9 mouse cellular contexts compared by ENCODE assay signal in genomic region chr1:104769250-104769607, GRCm38 (mm10). TPM values are rescaled to one million over a fixed set of nuclear protein-coding genes. Genes with fewer than 3 reads are reported as not detected.
DNase-seq lines count a peak whose midpoint lies in the region; ATAC-seq lines count a peak whose summit lies in the region.
"Had no signal": no experiment of that assay in that cellular context is flagged by ENCODE, and none has a peak within 500 bp of the region (broad histone marks: within the 10 kb centered on the region; RNA-seq: fewer than 3 reads in every experiment).

No protein-coding gene starts in this region.

- peaks cover 9% of the 10 kb centered on the region; the same call in 1 of the 2 replicates for H3K27me3 ChIP-seq in heart, embryonic 10.5 days (ENCODE audit: insufficient read depth, poor library complexity, severe bottlenecking)
- peaks cover 17% of the 10 kb centered on the region; the same call in 1 of the 2 replicates for H3K27me3 ChIP-seq in forebrain, embryonic 12.5 days
- peaks cover 24% of the 10 kb centered on the region for H3K27me3 ChIP-seq in neural tube, embryonic 13.5 days

- DNase-seq in heart, embryonic 10.5 days (ENCODE audit: low spot score) = peak; percentile 75
- DNase-seq in heart, adult 8-10 months (ENCODE audit: low spot score) = no peak
- DNase-seq in brain, adult 2 months (ENCODE audit: low read depth, low spot score) = peak; percentile 82
- peak; percentile 26 to 34 for DNase-seq in layer of hippocampus, postnatal 36 days
- DNase-seq in ovary, postnatal 36 days (ENCODE audit: low spot score) = no peak
- no peak for DNase-seq in urinary bladder, postnatal 25 days (ENCODE audit: low spot score)

- H3K9ac ChIP-seq in forebrain, embryonic 12.5 days = peak overlapping the region; percentile 61
- H3K9ac ChIP-seq in neural tube, embryonic 13.5 days = peak overlapping the region; percentile 71

- 0% methylated on average over 12 of the region's 12 CpGs for WGBS in heart, embryonic 10.5 days
- under 1% methylated on average over 12 of the region's 12 CpGs for WGBS in forebrain, embryonic 12.5 days
- under 1% methylated on average over 12 of the region's 12 CpGs for WGBS in neural tube, embryonic 13.5 days

- H3K27ac ChIP-seq in heart, embryonic 10.5 days = peak overlapping the region; percentile 83
- no peak overlapping the region for H3K27ac ChIP-seq in forebrain, embryonic 12.5 days
- H3K27ac ChIP-seq in neural tube, embryonic 13.5 days (replicated peaks) = no peak overlapping the region

- peak; percentile 62 for ATAC-seq in forebrain, embryonic 12.5 days (ENCODE audit: low FRiP score)
- ATAC-seq in neural tube, embryonic 13.5 days (ENCODE audit: low read depth) = peak; percentile 43

- H3K9me3 ChIP-seq in heart, embryonic 10.5 days = no peaks in the 10 kb centered on the region
- H3K9me3 ChIP-seq in forebrain, embryonic 12.5 days = no peaks in the 10 kb centered on the region
- H3K9me3 ChIP-seq in neural tube, embryonic 13.5 days = no peaks in the 10 kb centered on the region

- no peaks in the 10 kb centered on the region for H3K36me3 ChIP-seq in heart, embryonic 10.5 days
- H3K36me3 ChIP-seq in forebrain, embryonic 12.5 days (replicated peaks) = no peaks in the 10 kb centered on the region
- no peaks in the 10 kb centered on the region for H3K36me3 ChIP-seq in neural tube, embryonic 13.5 days

- peaks cover 15% of the 10 kb centered on the region; the same call in 1 of the 2 replicates for H3K4me1 ChIP-seq in heart, embryonic 10.5 days
- H3K4me1 ChIP-seq in forebrain, embryonic 12.5 days = peaks cover 16% of the 10 kb centered on the region
- H3K4me1 ChIP-seq in neural tube, embryonic 13.5 days (replicated peaks) = peaks cover 22% of the 10 kb centered on the region

- peak overlapping the region; percentile 98 for H3K4me2 ChIP-seq in forebrain, embryonic 12.5 days
- peak overlapping the region; percentile 94 for H3K4me2 ChIP-seq in neural tube, embryonic 13.5 days

- H3K4me3 ChIP-seq in heart, embryonic 10.5 days = peak overlapping the region; percentile 74
- H3K4me3 ChIP-seq in forebrain, embryonic 12.5 days (replicated peaks) = peak overlapping the region; percentile 58
- H3K4me3 ChIP-seq in neural tube, embryonic 13.5 days = peak overlapping the region; percentile 53

RNA-seq across cellular contexts. Expression of gene Cdh20, which starts 0.9 kb away (rescaled TPM):
- 1.2 and 2.0 TPM in 2 replicates for polyA plus RNA-seq in heart, embryonic 10.5 days (2016; fragmentation: Nextera tagmentation; extraction: Ambion mirVana)
- total RNA-seq in heart, adult 8-10 months (2022) = 1 to 10 TPM in 1 of 4 experiments, under 1 TPM in 3; 0.52 to 1.6 (median 0.65) TPM
- 0.70 and 0.78 TPM in 2 replicates for polyA plus RNA-seq in forebrain, embryonic 12.5 days (2016; fragmentation: Nextera tagmentation; extraction: Ambion mirVana)
- 10 to 100 TPM; 13.7 to 14.1 TPM for total RNA-seq in layer of hippocampus, postnatal 36 days (2021)
- 1.6 and 1.8 TPM in 2 replicates for polyA plus RNA-seq in neural tube, embryonic 13.5 days (2015; fragmentation: Nextera tagmentation; extraction: Ambion mirVana)
- total RNA-seq: hematopoietic stem cell, adult 5-6 weeks had no signal

Comparison
In these comparisons a context has a peak if more than half of its experiments do, and no peak if none do; other contexts are left out.
1. DNase-seq: peak in heart, embryonic 10.5 days (single experiment), brain, adult 2 months (single experiment) and layer of hippocampus, postnatal 36 days (2 of 2); none in heart, adult 8-10 months (single experiment), ovary, postnatal 36 days (single experiment) and urinary bladder, postnatal 25 days (single experiment).
2. Peak in every context shown above with its lines, with median percentiles within 50 percentile points of each other: H3K4me3 ChIP-seq.